Mouse (Mus musculus): ENCODE measurements around the gene Ndufb2. TPM values are rescaled to one million over a fixed set of nuclear protein-coding genes. Genes with fewer than 3 reads are reported as not detected.

Gene Ndufb2
- total RNA-seq (2021), result 100 to 1,000 TPM; 146 to 170 TPM

DNA sequence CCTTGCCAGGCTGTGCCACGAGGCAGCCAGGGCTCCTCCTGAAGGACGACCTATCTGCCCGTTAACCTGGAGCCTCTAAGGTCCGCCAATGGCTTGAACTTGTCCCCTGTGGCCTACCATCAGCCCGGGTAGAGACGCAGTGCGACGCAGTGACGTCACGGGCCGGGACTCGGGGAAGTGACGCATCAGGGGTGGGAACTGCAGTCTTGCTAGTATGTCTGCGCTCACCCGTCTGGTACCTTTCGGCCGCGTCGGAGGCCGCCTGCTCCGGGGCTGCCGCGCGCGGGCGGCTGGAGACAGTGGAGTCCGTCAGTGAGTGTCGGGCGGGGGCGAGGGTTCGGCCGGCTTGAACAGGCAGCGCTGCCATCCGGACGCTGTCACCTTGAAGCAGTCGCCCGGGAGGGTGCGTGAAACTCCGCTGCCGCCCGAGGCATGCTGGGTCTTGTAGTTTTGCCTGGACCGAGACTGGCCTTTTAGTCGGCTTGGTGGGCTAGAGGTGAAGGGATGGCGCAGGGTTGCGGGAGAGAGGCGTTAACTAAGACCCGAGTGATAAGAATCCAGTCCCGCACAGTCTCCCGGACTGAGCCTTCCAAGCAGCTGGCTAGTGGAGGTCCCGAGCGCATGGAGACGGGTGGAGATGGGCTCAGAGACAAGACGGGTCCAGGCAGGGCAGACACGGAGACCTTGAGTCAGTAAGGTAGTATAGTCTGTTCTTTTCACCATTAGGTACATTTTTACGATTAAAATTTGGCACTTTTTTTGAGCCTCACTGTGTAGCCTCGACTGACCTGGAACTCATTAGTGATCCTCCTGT lies at the start of gene Ndufb2:
Ndufb2 (plus strand) TSS at position 174 of the 814 bp plus-strand sequence.
- DNase-seq, result peak; percentile 95
- intact Hi-C loops (cut with DNase I), result loop anchor here (10.0 kb wide), 1 partner anchor 802 kb away; no protein-coding TSS in a partner anchor

DNA sequence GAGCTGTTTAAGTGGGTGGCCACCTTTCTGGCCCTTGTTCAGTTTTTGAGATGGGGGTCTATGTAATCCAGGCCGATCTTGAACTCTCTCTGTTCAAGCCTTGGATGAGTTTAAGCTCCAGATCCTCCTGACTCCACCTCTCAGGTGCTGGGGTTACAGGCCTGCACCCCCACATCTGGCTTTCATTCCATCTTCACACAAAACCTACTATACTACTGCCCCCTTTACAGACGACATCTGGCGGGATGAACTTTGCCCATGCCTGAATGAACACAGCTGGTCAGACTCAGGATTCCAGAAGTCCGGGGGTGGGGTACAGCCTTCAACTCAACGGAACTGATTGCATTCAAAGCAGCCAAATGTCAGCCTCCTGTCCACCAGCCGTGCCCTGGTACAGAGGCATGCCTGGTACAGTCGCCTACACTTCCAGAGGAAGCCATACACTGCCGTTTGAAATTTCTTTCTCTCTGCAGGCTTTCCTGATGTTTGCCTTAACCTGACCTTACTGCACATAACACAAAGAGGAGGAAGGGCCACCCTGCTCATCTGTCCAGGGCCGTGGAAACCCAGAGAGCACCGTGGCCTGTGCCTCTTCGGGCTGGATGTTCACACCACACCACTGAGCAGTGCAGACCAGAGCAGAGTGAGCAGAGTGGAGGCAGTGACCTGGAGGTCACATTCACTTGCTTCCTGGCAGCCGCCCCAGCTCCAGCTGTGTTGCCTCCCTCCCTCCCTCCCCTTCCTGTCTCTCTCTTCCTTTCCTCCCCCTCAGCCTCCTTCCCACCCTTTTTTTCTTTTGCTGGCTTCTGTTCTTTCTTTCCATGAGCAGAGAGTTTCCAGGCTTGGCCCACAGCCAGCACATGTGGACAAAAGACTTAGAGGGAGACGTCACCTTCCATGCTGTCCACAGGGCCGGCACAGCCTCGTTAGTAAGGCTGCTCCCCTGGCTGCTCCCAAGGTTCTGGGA lies 49.5 kb upstream of the Ndufb2 start:
- peak; percentile 76 for DNase-seq
- intact Hi-C loops (cut with DNase I), result no loop called here

DNA sequence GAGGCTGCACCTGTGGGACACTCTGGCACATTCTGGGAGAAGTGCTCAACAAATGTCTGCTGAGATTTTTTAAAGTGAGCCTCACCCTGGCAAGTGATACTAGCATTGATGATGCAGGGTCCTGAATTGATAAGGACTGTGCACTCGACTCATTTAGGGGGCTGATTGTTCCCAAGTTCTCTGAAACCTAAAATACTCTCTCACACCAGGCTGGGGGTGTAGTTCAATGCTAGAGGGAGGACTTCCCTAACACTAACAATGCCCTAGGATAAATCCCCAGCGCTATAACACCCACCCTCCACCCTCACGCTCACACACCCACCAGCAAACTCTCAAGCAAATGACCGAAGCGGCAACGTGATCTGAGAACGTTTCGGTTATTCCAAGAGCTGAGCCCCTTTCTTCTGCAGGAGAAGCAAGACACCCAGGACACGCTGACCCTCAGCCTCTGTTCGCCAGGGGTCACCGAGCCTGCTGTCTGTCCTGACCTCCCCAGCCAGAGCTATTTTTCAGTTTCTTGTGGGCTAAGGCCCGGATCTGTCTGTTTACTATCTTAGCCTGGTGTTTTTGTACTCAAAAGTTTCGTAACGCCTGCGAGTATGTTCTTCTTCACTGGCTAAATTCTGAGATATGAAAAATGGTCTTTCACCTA lies 48.5 kb upstream of the Ndufb2 start:
- intact Hi-C loops (cut with DNase I), result no loop called here
- DNase-seq, result no peak

DNA sequence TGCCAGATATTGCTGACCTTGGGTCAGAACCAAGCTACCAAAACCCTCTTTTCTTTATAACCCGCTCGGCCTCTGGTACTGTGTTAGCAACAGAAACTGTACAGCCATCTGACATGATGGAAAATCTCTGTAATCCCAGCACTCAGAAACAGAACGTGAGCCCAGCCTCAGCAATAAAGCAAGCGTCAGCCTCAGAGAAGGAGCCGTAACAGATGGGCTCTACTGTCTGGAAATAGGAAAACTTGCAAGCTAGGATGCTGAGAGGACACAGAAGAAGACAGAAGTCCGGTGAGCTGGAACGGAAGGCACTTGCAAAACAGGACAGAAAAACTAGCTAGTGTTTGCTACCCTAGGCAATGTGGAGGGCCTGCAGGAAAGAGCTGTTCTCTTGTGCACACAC lies 46.9 kb upstream of the Ndufb2 start:
- no peak for DNase-seq
- intact Hi-C loops (cut with DNase I), result no loop called here

DNA sequence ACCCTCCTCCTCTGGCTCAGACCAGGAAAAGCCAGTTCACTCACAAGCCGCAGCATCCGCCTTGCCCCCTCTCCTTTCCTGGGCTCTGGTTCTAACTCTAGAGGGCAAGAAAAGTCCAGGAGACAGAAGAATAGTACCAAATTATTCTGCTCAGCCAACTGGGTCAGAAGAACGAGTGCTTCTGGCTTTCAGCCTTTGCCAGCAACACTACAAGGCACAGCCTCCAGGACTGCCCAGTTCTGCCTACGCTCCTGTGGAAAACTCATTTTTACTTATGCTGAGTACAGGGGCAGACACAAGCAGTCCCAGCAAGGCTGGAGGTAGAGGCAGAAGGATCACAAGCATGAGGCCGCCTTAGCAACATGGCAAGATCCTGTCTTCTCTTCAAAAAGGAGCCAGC lies 44.3 kb upstream of the Ndufb2 start:
- intact Hi-C loops (cut with DNase I), result no loop called here

DNA sequence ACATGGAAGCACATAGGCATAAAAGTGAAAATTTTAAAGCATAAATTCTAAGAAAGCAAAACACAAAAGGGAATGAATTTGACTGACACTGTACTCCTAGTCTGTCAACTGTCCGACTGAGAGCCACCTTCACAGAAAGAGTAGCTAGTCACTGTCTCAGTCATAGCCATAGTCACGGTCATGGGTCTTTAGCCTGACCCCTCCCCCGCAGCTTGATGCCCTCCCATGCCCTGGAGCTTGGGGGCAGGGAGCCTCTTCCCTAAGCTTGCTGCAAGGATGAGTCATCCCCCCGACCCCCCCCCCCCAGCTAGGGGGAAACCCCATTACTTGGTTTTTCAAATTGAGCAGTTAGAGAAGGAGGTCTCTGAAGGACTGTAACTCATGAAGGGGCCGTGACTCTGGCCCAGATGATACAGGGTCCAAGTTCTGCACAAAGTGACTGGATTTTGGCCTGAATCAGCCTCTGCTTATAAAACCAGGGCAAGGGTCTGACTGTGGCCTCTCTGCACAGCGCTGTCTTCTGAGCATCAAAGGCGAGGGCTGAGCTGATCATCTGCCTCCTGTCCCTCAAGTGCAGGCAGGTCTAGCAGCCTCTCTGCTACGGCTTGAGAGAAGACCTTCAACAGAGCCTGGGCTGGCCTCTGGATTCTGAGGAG lies 40.3 kb upstream of the Ndufb2 start:
- no peak for DNase-seq
- intact Hi-C loops (cut with DNase I), result loop anchor here (10.0 kb wide), 1 partner anchor 47 kb away; no protein-coding TSS in a partner anchor

More for the DNA sequence above, 44.3 kb upstream of the Ndufb2 start:
- DNase-seq, result no peak

DNA sequence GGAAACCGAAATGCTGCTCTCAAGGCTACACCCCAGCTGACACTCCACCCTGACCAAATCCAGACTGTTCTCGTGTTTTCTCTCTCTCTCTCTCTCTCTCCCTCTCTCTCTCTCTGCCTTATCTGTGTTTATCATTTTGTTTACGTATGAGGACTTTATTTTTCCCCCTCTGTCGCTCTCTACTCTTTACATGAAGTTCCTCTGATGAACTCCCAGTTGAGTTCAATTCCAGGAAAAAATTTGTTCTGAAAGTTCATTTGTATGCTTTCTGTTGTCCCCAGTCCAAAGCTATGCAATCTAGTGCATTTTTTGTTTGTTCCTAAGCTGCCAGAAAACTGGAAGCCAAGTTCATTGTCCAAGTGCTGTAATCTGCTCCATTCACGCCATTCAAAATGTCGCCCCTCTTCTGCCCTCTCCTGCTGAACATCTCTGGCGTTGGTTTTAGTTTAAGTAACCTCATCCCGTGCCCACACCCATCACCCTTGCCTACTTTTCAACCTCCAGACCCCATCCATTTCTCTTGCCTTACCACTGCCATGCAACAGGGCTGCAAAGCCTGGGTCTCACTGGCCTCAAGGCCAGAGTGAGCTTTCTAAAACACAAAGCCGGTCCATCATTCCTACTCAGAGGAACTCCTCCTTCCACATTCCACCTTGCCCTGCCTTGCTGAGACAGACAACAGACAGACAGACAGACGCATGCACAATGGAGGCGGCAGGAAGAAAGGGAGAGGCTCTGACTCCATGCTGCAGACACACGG lies 37.3 kb upstream of the Ndufb2 start:
- intact Hi-C loops (cut with DNase I), result loop anchor here (10.0 kb wide), 1 partner anchor 50 kb away; no protein-coding TSS in a partner anchor
- DNase-seq, result no peak

DNA sequence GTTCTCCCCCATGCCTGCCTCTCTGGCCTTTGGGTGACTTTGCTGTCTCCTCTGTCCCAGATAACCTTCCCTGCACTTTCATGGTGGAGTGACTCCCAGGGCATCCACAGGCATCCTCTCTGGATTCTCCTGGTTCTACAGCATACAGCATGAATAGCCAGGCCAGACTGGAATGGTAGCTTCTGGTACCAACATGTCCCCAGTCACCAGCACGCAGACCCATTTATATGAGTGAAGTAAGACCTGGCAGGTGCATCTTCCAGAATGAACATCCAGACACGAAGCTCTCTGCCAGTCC lies 36.8 kb upstream of the Ndufb2 start:
- intact Hi-C loops (cut with DNase I), result loop anchor here (10.0 kb wide), 1 partner anchor 51 kb away; no protein-coding TSS in a partner anchor
- DNase-seq, result no peak

DNA sequence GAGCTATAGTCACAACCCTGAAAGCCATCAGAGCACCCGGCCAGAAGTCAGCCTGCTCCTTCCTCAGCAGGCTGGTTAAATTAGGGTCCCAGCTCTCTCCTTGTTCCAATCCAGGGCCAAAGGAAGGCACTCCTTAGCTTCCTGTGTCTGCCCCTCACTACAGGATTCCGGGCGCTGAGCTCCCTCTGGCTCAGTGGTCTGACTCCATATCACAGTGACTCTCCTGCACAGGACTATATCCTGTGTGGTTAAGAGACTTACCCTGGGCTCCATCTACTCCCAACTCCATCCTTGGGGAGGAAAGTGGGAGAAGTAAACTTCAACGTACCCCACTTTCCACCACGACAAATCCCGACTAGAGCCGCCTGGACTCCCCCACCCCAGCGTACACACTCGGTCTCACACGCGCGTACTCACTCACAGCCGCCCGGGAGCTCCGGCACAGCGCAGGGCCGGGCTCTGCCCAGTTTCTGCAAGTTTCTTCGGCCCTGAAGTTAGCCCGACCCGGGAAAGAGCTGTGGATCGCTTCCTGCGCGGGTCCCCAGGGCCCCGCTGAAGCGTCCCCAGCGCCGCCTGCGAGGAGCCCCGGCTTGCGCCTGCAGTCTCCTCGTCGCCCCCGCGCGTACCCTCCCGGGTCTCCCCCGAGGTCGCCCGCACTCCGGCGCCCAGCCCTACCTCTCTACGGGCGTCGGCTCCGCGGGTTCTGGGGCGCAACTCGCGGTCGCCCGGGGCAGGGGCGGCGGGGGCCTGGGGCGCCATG lies 35.3 kb upstream of the Ndufb2 start:
- intact Hi-C loops (cut with DNase I), result loop anchor here (10.0 kb wide), 1 partner anchor 52 kb away; no protein-coding TSS in a partner anchor

DNA sequence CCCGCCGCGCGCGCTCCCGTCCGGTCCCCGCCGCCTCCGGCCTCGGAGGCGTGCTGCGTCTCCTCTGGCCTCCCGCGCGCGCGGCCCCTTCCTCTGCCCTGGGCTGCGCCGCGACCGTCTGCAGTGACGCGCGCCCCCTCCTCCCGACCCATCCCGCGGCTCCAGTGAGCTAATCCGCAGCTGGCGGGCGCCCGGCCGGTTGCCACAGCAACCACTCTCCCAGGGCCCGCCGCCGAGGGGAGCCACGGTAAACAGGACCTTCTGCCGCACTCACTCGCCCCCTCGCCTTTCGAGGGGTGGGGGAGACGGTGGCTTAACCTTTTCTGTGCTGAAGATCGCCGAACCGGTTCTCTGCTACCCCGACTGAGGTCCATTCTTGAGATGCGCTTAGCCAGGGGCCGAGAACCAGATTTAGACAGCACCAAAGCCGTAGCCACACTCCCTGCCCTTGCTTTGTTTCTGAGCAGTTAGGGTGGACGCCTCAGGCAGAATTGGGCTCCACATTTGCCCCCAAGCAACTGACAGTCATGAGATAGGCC lies 34.6 kb upstream of the Ndufb2 start, which contains the start of gene Dennd2a:
Dennd2a (minus strand) TSS at position 145 of the 539 bp plus-strand sequence.
- intact Hi-C loops (cut with DNase I), result loop anchor here (10.0 kb wide), 1 partner anchor 53 kb away; no protein-coding TSS in a partner anchor
- DNase-seq, result peak; percentile 97

More for the DNA sequence above, 35.3 kb upstream of the Ndufb2 start:
- peak; percentile 32 for DNase-seq

DNA sequence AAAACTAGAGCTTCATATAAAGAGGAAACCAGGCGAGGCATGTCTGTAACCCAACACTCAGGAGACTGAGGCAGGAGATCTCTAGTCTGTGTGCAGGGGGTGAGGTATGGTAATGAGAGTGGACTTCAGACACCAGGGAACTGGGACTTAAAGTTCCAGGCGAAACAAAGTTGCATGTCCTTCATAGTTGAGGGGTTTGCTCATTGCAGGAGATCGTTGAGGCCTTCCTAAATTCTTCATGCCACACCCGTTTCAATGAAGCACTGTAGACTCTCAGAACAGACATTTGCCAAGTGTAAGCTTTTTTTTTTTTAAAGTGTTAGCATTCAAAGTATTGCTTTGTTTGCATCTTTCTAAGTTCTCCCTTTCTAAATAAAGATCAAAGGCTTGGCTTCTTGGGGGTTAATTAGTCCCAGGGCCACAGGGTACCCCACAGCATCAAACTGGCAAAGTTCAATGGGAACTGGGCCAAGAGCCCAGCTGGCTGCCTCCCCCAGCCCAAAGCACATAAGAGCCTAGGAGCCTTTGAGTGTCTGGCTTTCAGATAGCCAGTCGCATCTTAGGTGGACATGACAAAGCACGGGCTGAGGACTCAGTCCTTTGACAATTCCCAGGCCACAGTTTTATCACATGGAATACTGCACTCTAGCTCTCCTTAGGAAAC lies 33.0 kb upstream of the Ndufb2 start:
- intact Hi-C loops (cut with DNase I), result loop anchor here (10.0 kb wide), 1 partner anchor 55 kb away; no protein-coding TSS in a partner anchor
- peak; percentile 53 for DNase-seq

DNA sequence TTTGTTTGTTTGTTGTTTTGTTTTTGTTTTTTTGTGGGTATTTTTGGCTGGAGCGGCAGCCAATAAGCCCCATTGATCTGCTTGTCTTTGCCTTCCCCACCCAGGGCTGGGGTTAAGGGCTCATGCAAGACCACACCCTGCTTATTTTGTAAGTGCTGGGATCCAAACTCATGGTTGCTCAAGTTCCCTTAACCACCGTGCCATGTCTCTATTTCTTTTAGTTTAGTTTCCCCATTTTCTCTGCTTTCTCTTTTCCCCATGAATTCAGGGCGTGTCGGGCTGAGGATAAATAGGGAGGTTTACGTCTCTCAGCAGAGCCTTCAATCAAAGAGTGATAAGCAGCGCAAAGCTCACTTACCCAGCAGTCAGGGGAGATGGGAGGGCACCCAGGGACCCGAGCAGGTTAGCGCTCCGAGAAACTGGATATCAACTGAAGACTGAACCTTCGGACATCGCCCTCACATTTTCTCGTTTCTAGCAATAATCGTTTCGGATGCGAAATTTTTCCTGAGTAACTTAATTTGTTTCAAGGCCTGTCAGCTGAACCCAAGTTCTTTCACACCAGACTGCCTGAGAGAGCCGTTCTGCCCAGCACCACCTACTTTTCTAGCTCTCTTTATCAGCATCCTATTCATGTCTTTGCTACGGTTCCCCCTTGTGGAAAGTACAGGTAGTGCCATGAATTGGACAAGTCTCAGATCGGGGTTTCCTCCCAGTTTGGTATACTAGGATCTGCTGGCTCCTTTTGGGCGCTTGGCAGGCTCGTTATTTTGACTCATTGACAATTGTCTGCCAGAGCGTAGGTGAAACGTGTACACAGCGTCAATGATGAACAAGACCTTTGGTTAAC lies 30.0 kb upstream of the Ndufb2 start:
- DNase-seq, result peak; percentile 80
- intact Hi-C loops (cut with DNase I), result loop anchor here (2.0 kb wide), 1 partner anchor 100 kb away; no protein-coding TSS in a partner anchor

DNA sequence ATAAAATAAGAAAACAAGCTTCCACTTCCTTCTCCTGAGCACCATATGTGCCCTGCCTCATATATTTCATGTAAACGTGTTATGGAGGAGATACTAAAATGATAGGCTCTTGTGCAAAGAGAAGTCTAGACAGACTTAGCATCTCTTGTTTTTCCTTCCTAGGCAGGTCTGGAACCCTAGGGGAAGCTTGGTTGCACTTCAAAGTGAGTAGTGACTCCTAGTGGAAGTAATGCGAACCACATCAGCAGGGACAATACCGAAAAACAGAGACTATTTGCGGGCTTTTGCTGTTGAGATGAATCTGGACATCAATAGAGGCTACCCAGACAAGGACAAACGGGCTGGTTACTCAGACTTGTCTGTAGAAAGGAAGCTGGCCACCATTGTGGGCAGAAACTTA lies 24.8 kb upstream of the Ndufb2 start:
- DNase-seq, result no peak
- intact Hi-C loops (cut with DNase I), result no loop called here

DNA sequence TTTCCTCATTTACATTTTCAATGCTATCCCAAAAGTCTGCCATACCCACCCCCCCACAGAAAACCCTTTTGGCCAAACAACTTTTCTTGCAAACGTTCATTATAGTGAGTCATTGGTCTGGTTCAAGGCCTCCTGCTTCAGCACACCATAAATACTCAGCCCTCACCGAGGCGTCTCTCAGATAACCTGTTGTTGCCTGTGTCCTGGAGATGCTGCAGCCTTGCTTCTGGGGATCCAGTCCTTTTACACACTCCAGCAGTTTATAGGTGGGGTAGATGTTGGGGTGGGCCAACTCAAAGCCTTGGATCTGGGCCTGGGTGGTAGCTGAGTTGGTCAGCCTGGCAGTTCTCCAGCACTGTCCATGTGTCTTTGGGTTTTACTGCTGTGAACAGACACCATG lies 21.9 kb upstream of the Ndufb2 start:
- no peak for DNase-seq
- intact Hi-C loops (cut with DNase I), result no loop called here

DNA sequence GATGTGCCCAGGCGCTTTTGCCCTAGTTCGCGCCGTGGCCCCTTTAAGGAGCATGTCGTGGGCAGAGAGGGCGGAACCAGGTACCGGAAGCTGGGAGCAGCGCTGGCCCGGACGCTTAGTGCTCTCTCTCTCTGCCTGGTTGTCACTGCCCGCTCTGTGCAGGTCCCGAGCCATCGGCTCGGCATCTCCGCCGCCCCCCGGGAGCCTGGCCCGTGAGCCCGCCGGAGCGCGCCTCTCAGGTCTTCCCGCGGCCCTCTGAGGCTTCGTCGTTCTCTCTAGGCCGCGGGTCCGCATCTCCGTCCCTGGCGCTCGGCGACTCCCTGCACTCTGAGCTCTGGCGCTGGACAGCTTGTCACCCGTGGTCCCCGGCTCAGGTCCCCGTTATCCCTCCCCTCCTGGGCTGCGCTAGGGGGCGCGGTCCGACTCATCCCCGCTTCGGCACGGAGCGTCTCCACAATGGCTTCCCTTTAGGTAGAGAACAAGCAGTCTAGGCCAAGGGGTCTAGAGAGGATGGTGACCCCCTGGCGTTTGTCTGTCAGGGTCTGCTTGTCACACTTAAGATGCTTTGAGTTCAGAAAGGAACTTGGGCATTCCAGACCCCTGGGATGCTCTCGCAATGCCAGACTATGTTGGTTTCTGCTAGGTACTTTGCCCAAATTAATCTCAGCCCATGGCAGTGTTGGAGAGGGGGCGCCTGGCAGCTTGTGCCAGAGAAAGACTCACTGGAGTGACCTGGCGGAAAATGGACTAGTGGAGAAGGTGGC lies 18.4 kb upstream of the Ndufb2 start, which contains the start of gene Adck2:
Adck2 (plus strand) TSS at position 83 of the 764 bp plus-strand sequence.
- intact Hi-C loops (cut with DNase I), result no loop called here
- peak; percentile 81 for DNase-seq

DNA sequence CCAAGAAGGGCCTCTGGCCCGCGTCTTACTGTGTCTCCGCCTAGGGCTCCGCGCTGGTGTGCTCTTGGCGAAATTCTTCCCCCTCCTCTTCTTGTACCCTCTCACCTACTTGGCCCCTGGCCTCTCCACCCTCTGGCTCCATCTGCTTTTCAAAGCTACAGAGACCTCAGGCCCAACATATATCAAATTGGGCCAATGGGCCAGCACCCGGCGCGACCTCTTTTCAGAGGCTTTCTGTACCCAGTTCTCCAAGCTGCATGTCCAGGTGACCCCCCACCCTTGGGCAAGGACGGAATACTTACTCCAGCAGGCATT lies 17.9 kb upstream of the Ndufb2 start:
- no peak for DNase-seq
- intact Hi-C loops (cut with DNase I), result no loop called here
